In the genomic region with DNA sequence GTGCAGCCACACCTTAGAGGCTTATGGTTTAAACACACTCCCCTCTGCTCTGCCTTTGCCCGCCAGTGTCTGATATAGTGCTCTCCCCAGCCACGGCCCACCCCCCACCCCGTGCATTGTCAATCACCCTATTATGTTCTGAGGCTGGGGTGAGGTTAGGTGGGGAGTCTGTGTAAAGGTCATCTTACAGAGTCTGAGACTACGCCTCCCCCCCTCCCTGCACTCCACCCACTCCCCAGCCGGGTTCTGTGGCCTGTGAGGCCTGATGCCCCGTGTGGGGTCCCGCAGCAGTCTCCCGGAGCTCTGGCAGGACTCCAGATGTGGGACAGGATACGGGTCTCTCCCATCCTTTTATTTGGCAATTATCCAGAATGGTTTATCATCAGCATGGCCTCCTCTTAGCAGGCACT, we compare ENCODE assay signal across 12 mouse cellular contexts.
A peak's percentile ranks its signal among the peaks of the same experiment; 100 is the strongest.
DNase-seq lines count a peak whose midpoint lies in the region; ATAC-seq lines count a peak whose summit lies in the region.
"Had no signal": no experiment of that assay in that cellular context is flagged by ENCODE, and none has a peak within 500 bp of the region (broad histone marks: within the 10 kb centered on the region; RNA-seq: fewer than 3 reads in every experiment).

No protein-coding gene starts in this region.

- H3K4me2 ChIP-seq in kidney, embryonic 14.5 days (replicated peaks; ENCODE audit: low read depth, low read length) = no peak overlapping the region
- no peak overlapping the region for H3K4me2 ChIP-seq in neural tube, embryonic 12.5 days (replicated peaks)
- H3K4me2 ChIP-seq in neural tube, embryonic 15.5 days = no peak overlapping the region
- H3K4me2 ChIP-seq in hindbrain, embryonic 15.5 days = no peak overlapping the region
- no peak overlapping the region for H3K4me2 ChIP-seq in stomach, embryonic 15.5 days
- H3K4me2 ChIP-seq: liver, embryonic 15.5 days had no signal

- 18% methylated on average over 9 of the region's 9 CpGs for WGBS in kidney, embryonic 14.5 days
- WGBS in neural tube, embryonic 12.5 days = 33% methylated on average over 9 of the region's 9 CpGs
- WGBS in neural tube, embryonic 15.5 days = 27% methylated on average over 9 of the region's 9 CpGs
- 17% methylated on average over 9 of the region's 9 CpGs for WGBS in hindbrain, embryonic 15.5 days
- 14% methylated on average over 9 of the region's 9 CpGs for WGBS in stomach, embryonic 15.5 days

- H3K36me3 ChIP-seq in kidney, embryonic 14.5 days (ENCODE audit: control insufficient read depth, insufficient read depth, low read length) = no peaks in the 10 kb centered on the region
- no peaks in the 10 kb centered on the region for H3K36me3 ChIP-seq in neural tube, embryonic 12.5 days
- no peaks in the 10 kb centered on the region for H3K36me3 ChIP-seq in neural tube, embryonic 15.5 days
- no peaks in the 10 kb centered on the region for H3K36me3 ChIP-seq in hindbrain, embryonic 15.5 days
- no peaks in the 10 kb centered on the region for H3K36me3 ChIP-seq in stomach, embryonic 15.5 days
- H3K36me3 ChIP-seq: liver, embryonic 15.5 days had no signal

- DNase-seq in kidney, adult 18-20 months = no peak
- DNase-seq in cerebellum, postnatal 4 days (ENCODE audit: low spot score in 2 of 2) = no peak
- DNase-seq: adrenal gland, postnatal 10 days; cerebellum, postnatal 25 days; gastrocnemius, postnatal 25 days had no signal

- no peak overlapping the region for H3K27ac ChIP-seq in kidney, embryonic 14.5 days (ENCODE audit: low read depth, low read length)
- no peak overlapping the region for H3K27ac ChIP-seq in neural tube, embryonic 12.5 days
- no peak overlapping the region for H3K27ac ChIP-seq in neural tube, embryonic 15.5 days (replicated peaks)
- H3K27ac ChIP-seq in hindbrain, embryonic 15.5 days (replicated peaks) = no peak overlapping the region
- no peak overlapping the region for H3K27ac ChIP-seq in stomach, embryonic 15.5 days
- H3K27ac ChIP-seq: liver, embryonic 15.5 days had no signal

- no peak overlapping the region for H3K9ac ChIP-seq in kidney, embryonic 14.5 days (ENCODE audit: low read depth, low read length)
- H3K9ac ChIP-seq in neural tube, embryonic 12.5 days = no peak overlapping the region
- H3K9ac ChIP-seq in neural tube, embryonic 15.5 days (replicated peaks) = no peak overlapping the region
- H3K9ac ChIP-seq in hindbrain, embryonic 15.5 days = no peak overlapping the region
- H3K9ac ChIP-seq in stomach, embryonic 15.5 days = no peak overlapping the region
- H3K9ac ChIP-seq: liver, embryonic 15.5 days had no signal

- H3K9me3 ChIP-seq in kidney, embryonic 14.5 days (ENCODE audit: control insufficient read depth, low read length) = no peaks in the 10 kb centered on the region
- H3K9me3 ChIP-seq in neural tube, embryonic 12.5 days = no peaks in the 10 kb centered on the region
- H3K9me3 ChIP-seq in neural tube, embryonic 15.5 days (replicated peaks) = no peaks in the 10 kb centered on the region
- no peaks in the 10 kb centered on the region for H3K9me3 ChIP-seq in hindbrain, embryonic 15.5 days
- H3K9me3 ChIP-seq in stomach, embryonic 15.5 days = no peaks in the 10 kb centered on the region
- H3K9me3 ChIP-seq: liver, embryonic 15.5 days; megakaryocyte, embryonic 14.5 days had no signal

- ATAC-seq in kidney, embryonic 14.5 days (ENCODE audit: low FRiP score, low TSS enrichment) = peak; percentile 65; the same call in 1 of the 2 replicates
- ATAC-seq in neural tube, embryonic 12.5 days (ENCODE audit: low FRiP score, low read depth) = 0 out of 2 replicates have a peak, but pooled peaks have one; percentile 52
- no peak for ATAC-seq in neural tube, embryonic 15.5 days (ENCODE audit: low FRiP score)
- peak; percentile 46; the same call in 1 of the 2 replicates for ATAC-seq in hindbrain, embryonic 15.5 days (ENCODE audit: low FRiP score, low read depth)
- ATAC-seq in stomach, embryonic 15.5 days (ENCODE audit: insufficient read depth, low FRiP score, low read depth) = peak; percentile 39; the same call in 1 of the 2 replicates

- no peaks in the 10 kb centered on the region for H3K27me3 ChIP-seq in kidney, embryonic 14.5 days (ENCODE audit: control insufficient read depth, insufficient read depth, low read length)
- no peaks in the 10 kb centered on the region for H3K27me3 ChIP-seq in neural tube, embryonic 12.5 days (replicated peaks)
- no peaks in the 10 kb centered on the region for H3K27me3 ChIP-seq in neural tube, embryonic 15.5 days (replicated peaks)
- no peaks in the 10 kb centered on the region for H3K27me3 ChIP-seq in hindbrain, embryonic 15.5 days
- no peaks in the 10 kb centered on the region for H3K27me3 ChIP-seq in stomach, embryonic 15.5 days (replicated peaks)
- H3K27me3 ChIP-seq: liver, embryonic 15.5 days had no signal

- no peak overlapping the region for H3K4me3 ChIP-seq in kidney, embryonic 14.5 days (ENCODE audit: low read length)
- H3K4me3 ChIP-seq in neural tube, embryonic 12.5 days = no peak overlapping the region
- no peak overlapping the region for H3K4me3 ChIP-seq in neural tube, embryonic 15.5 days (replicated peaks)
- no peak overlapping the region for H3K4me3 ChIP-seq in hindbrain, embryonic 15.5 days
- no peak overlapping the region for H3K4me3 ChIP-seq in stomach, embryonic 15.5 days (replicated peaks)
- H3K4me3 ChIP-seq: liver, embryonic 15.5 days; megakaryocyte, embryonic 14.5 days had no signal

- peaks cover 11% of the 10 kb centered on the region; the same call in 1 of the 2 replicates for H3K4me1 ChIP-seq in kidney, embryonic 14.5 days (ENCODE audit: control insufficient read depth, insufficient read depth, low read length)
- peaks cover 8% of the 10 kb centered on the region for H3K4me1 ChIP-seq in neural tube, embryonic 12.5 days
- peaks cover 7% of the 10 kb centered on the region for H3K4me1 ChIP-seq in neural tube, embryonic 15.5 days
- peaks cover 4% of the 10 kb centered on the region; the same call in 1 of the 2 replicates for H3K4me1 ChIP-seq in hindbrain, embryonic 15.5 days (replicated peaks)
- H3K4me1 ChIP-seq in stomach, embryonic 15.5 days = peaks cover 8% of the 10 kb centered on the region; the same call in 1 of the 2 replicates
- H3K4me1 ChIP-seq: liver, embryonic 15.5 days; megakaryocyte, embryonic 14.5 days had no signal
